Mouse (Mus musculus) cerebellum, adult (tissue): Measurements from ENCODE around the gene Nrxn3.

ENCODE experiments used
- ATAC-seq: cut with Nextera tagmentation; 2 replicates; pipeline ENCODE4 v1.9.2; 2017; ENCODE audit warnings: mild to moderate bottlenecking, moderate library complexity, mixed read lengths; ENCODE audit not compliant: insufficient number of reproducible peaks, low FRiP score, low TSS enrichment

Nrxn3 gene

GRCm38 (mm10) chr12:89470226-89470625 is 747.5 kb downstream of the Nrxn3 start:
- no peak for ATAC-seq

GRCm38 (mm10) chr12:89471289-89471688 is 748.6 kb downstream of the Nrxn3 start:
- no peak for ATAC-seq

GRCm38 (mm10) chr12:89471874-89472273 is 749.2 kb downstream of the Nrxn3 start:
- no peak for ATAC-seq

- ATAC-seq = 0 out of 2 replicates have a peak, but pooled peaks have one; percentile 15
These were observed 756.4 kb downstream of the Nrxn3 start for GRCm38 (mm10) chr12:89479096-89479495.

- ATAC-seq = no peak
These were observed 759.5 kb downstream of the Nrxn3 start for GRCm38 (mm10) chr12:89482223-89482622.

- no peak for ATAC-seq
These were observed 781.4 kb downstream of the Nrxn3 start for GRCm38 (mm10) chr12:89504026-89504425.

- ATAC-seq = peak; percentile 72
These were observed 782.6 kb downstream of the Nrxn3 start for GRCm38 (mm10) chr12:89505121-89505764.

- no peak for ATAC-seq
These were observed 786.3 kb downstream of the Nrxn3 start for GRCm38 (mm10) chr12:89508970-89509369.

GRCm38 (mm10) chr12:89513759-89514158 is 791.1 kb downstream of the Nrxn3 start:
- peak; percentile 74 for ATAC-seq

- ATAC-seq = no peak
These were observed 793.4 kb downstream of the Nrxn3 start for GRCm38 (mm10) chr12:89516046-89516445.

- no peak for ATAC-seq
These were observed 808.1 kb downstream of the Nrxn3 start for GRCm38 (mm10) chr12:89530679-89531350.

GRCm38 (mm10) chr12:89551291-89551690 is 828.6 kb downstream of the Nrxn3 start:
- no peak for ATAC-seq

GRCm38 (mm10) chr12:89553223-89553880 is 830.7 kb downstream of the Nrxn3 start:
- ATAC-seq = peak; percentile 92

GRCm38 (mm10) chr12:89554171-89554570 is 831.5 kb downstream of the Nrxn3 start:
- ATAC-seq = no peak

GRCm38 (mm10) chr12:89554740-89555430 is 832.2 kb downstream of the Nrxn3 start:
- peak; percentile 70 for ATAC-seq

GRCm38 (mm10) chr12:89558921-89559320 is 836.2 kb downstream of the Nrxn3 start:
- no peak for ATAC-seq

GRCm38 (mm10) chr12:89561989-89562565 is 839.4 kb downstream of the Nrxn3 start:
- no peak for ATAC-seq

GRCm38 (mm10) chr12:89568723-89569377 is 846.2 kb downstream of the Nrxn3 start:
- ATAC-seq = no peak

- ATAC-seq = no peak
These were observed 869.8 kb downstream of the Nrxn3 start for GRCm38 (mm10) chr12:89592459-89592858.

- no peak for ATAC-seq
These were observed 891.0 kb downstream of the Nrxn3 start for GRCm38 (mm10) chr12:89613670-89614069.
